Mouse (Mus musculus): ENCODE measurements around the gene Mcoln3. TPM values are rescaled to one million over a fixed set of nuclear protein-coding genes. Genes with fewer than 3 reads are reported as not detected.

Mcoln3 gene
- polyA plus RNA-seq, 1 experiment: 17.3 TPM

- TF ChIP-seq POLR2A (IDR thresholded peaks at IDR 0.05; ENCODE audit: low read depth, low read length): no peak
- TF ChIP-seq CTCF (conservative IDR thresholded peaks at IDR 0.05; ENCODE audit: insufficient read depth, insufficient read length, low read depth, low read length): no peak
- Histone ChIP-seq H3K27me3 (replicated peaks; ENCODE audit: control insufficient read depth, insufficient read depth, low read length) (no peaks in the 10 kb centered on the region), H3K36me3 (ENCODE audit: control insufficient read depth, insufficient read depth, low read length) (no peaks in the 10 kb centered on the region), H3K4me1 (ENCODE audit: control insufficient read depth, insufficient read depth, low read length) (no peaks in the 10 kb centered on the region), H3K27ac (ENCODE audit: insufficient read depth, low read depth, low read length) (no peak overlapping the region), H3K4me3 (ENCODE audit: insufficient read depth, low read depth, low read length) (no peak overlapping the region)
- DNase-seq: no peak
- WGBS: 78% methylated on average over 5 of the region's 5 CpGs
Observed at GRCm38 (mm10) chr3:146173030-146173429, 55.8 kb downstream of the Mcoln3 start.

DNA sequence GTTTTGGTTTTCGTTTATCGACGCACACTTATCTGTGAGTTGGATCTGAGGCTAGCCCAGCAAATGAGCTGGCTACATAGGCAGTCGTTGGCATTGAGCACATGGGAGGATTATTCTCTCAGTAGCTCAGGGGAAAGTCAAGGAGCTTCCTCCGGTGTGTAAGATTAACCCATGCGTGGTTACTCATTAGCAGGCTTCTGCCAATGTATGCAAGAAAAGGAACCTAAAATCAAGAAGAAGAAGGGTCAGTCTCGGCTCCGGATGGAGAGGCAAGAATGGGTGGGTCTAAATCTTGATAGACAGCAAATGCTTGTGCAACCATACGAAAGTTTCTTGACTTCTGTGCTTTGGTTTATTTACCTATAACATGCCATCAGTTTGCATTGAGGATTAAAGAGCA lies 57.0 kb downstream of the Mcoln3 start:
- TF ChIP-seq POLR2A (IDR thresholded peaks at IDR 0.05; ENCODE audit: low read depth, low read length) (no peak), CTCF (conservative IDR thresholded peaks at IDR 0.05; ENCODE audit: insufficient read depth, insufficient read length, low read depth, low read length) (no peak)
- Histone ChIP-seq H3K27me3 (replicated peaks; ENCODE audit: control insufficient read depth, insufficient read depth, low read length) (no peaks in the 10 kb centered on the region), H3K36me3 (ENCODE audit: control insufficient read depth, insufficient read depth, low read length) (no peaks in the 10 kb centered on the region), H3K27ac (ENCODE audit: insufficient read depth, low read depth, low read length) (no peak overlapping the region), H3K4me3 (ENCODE audit: insufficient read depth, low read depth, low read length) (no peak overlapping the region), H3K4me1 (ENCODE audit: control insufficient read depth, insufficient read depth, low read length) (no peaks in the 10 kb centered on the region)
- WGBS: 57% methylated on average over 9 of the region's 9 CpGs
- DNase-seq: peak; percentile 34

DNA sequence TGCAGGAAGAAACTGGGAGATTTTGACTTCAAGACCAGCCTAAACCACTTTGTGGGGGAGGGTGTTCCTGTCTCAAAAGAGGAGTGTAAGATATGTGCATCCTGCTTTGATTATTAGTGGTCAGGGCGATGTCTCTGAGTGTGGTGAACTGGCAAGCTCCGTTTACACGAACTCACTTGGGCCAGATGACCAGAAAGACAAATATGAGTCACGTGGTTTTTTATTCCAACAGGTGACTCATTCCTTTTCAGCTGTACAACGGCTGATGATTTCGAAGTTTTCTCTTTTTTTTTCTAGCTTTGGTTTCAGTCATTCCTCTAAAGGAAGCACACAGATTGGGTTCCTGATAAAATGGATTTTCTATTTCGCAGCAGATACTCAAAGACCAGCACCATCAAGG lies 60.0 kb downstream of the Mcoln3 start:
- 71% methylated on average over 7 of the region's 7 CpGs for WGBS
- TF ChIP-seq CTCF (conservative IDR thresholded peaks at IDR 0.05; ENCODE audit: insufficient read depth, insufficient read length, low read depth, low read length) (no peak), POLR2A (IDR thresholded peaks at IDR 0.05; ENCODE audit: low read depth, low read length) (no peak)
- no peak for DNase-seq
- H3K27me3 ChIP-seq (replicated peaks; ENCODE audit: control insufficient read depth, insufficient read depth, low read length): no peaks in the 10 kb centered on the region
- H3K4me3 ChIP-seq (ENCODE audit: insufficient read depth, low read depth, low read length): no peak overlapping the region
- H3K4me1 ChIP-seq (ENCODE audit: control insufficient read depth, insufficient read depth, low read length): no peaks in the 10 kb centered on the region
- no peak overlapping the region for H3K27ac ChIP-seq (ENCODE audit: insufficient read depth, low read depth, low read length)
- H3K36me3 ChIP-seq (ENCODE audit: control insufficient read depth, insufficient read depth, low read length): no peaks in the 10 kb centered on the region

DNA sequence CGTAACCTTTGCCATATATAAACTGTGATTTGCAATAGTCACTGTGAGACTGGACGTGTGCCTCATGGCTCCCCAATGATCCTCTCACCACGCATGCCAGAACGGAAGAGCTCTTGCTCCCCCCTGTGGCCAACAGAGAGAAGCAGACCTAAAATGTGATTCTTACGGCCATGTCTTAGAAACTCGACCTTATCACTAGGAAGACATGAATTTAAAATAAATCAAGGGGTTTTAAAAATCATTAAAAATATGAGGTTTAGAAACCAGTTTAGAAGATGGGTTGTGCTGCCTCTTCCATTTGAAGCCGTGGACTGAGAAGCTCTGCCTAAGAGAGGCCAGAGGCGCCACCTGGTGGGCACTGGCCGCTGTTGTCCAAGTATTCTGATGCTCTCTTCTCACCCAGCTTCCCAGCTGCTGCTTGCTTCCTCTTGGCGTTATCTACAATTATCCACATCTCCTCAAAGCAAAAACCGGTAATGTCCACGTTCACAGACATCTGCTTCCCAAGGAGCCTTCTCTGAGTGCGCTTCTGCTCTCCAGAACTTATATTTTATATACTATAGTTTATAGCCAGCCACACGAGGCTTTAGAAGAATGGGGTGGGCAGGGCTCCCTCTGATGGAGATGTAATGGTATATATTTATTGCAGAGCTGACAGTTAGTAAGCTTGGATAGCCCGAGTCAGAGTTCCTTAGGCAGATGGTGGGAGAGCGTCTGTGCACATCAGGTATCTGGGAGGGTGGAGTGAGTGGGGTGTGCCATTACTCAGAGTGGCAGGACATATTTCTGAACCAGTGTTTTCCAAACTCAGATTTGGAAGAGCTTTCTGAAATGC lies 60.7 kb downstream of the Mcoln3 start:
- peak; percentile 82 for DNase-seq
- TF ChIP-seq POLR2A (IDR thresholded peaks at IDR 0.05; ENCODE audit: low read depth, low read length) (no peak), CTCF (conservative IDR thresholded peaks at IDR 0.05; ENCODE audit: insufficient read depth, insufficient read length, low read depth, low read length) (peak; percentile 71)
- Histone ChIP-seq H3K27ac (ENCODE audit: insufficient read depth, low read depth, low read length) (no peak overlapping the region), H3K36me3 (ENCODE audit: control insufficient read depth, insufficient read depth, low read length) (no peaks in the 10 kb centered on the region), H3K4me3 (ENCODE audit: insufficient read depth, low read depth, low read length) (no peak overlapping the region), H3K4me1 (ENCODE audit: control insufficient read depth, insufficient read depth, low read length) (no peaks in the 10 kb centered on the region), H3K27me3 (replicated peaks; ENCODE audit: control insufficient read depth, insufficient read depth, low read length) (no peaks in the 10 kb centered on the region)
- WGBS: 2% methylated on average over 16 of the region's 16 CpGs

- WGBS: 29% methylated on average over 2 of the region's 2 CpGs
- Histone ChIP-seq H3K27me3 (replicated peaks; ENCODE audit: control insufficient read depth, insufficient read depth, low read length) (no peaks in the 10 kb centered on the region), H3K27ac (ENCODE audit: insufficient read depth, low read depth, low read length) (no peak overlapping the region), H3K36me3 (ENCODE audit: control insufficient read depth, insufficient read depth, low read length) (no peaks in the 10 kb centered on the region), H3K4me3 (ENCODE audit: insufficient read depth, low read depth, low read length) (no peak overlapping the region), H3K4me1 (ENCODE audit: control insufficient read depth, insufficient read depth, low read length) (no peaks in the 10 kb centered on the region)
- TF ChIP-seq POLR2A (IDR thresholded peaks at IDR 0.05; ENCODE audit: low read depth, low read length) (no peak), CTCF (conservative IDR thresholded peaks at IDR 0.05; ENCODE audit: insufficient read depth, insufficient read length, low read depth, low read length) (no peak)
- DNase-seq: no peak
Observed at GRCm38 (mm10) chr3:146180341-146180740, 63.1 kb downstream of the Mcoln3 start.

DNA sequence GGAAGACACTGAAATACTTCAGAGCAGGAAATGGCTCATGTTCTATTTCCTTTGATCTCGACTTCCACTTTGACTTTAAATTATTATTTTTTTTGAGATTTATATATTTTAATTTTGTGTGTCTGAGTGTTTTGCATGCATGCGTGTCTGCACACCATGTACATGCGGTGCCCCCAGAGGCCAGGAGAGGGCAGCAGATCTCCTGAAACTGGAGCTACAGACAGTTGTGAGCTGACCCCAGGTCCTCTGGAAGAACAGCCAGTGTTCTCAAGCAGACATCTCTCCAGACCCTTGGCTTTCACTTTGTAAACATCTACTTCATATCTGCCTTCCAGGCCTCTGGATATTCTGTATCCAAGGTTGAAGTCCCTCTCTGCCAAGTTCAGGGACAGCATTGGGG lies 63.7 kb downstream of the Mcoln3 start:
- H3K4me3 ChIP-seq (ENCODE audit: insufficient read depth, low read depth, low read length): no peak overlapping the region
- H3K4me1 ChIP-seq (ENCODE audit: control insufficient read depth, insufficient read depth, low read length): no peaks in the 10 kb centered on the region
- no peak overlapping the region for H3K27ac ChIP-seq (ENCODE audit: insufficient read depth, low read depth, low read length)
- TF ChIP-seq CTCF (conservative IDR thresholded peaks at IDR 0.05; ENCODE audit: insufficient read depth, insufficient read length, low read depth, low read length): peak; percentile 70
- TF ChIP-seq POLR2A (IDR thresholded peaks at IDR 0.05; ENCODE audit: low read depth, low read length): no peak
- DNase-seq: peak; percentile 65
- no peaks in the 10 kb centered on the region for H3K27me3 ChIP-seq (replicated peaks; ENCODE audit: control insufficient read depth, insufficient read depth, low read length)
- no peaks in the 10 kb centered on the region for H3K36me3 ChIP-seq (ENCODE audit: control insufficient read depth, insufficient read depth, low read length)
- WGBS: 26% methylated on average over 3 of the region's 3 CpGs

GRCm38 (mm10) chr3:146184992-146185657 lies 67.9 kb downstream of the Mcoln3 start:
- TF ChIP-seq CTCF (conservative IDR thresholded peaks at IDR 0.05; ENCODE audit: insufficient read depth, insufficient read length, low read depth, low read length) (peak; percentile 96), POLR2A (IDR thresholded peaks at IDR 0.05; ENCODE audit: low read depth, low read length) (no peak)
- H3K4me1 ChIP-seq (ENCODE audit: control insufficient read depth, insufficient read depth, low read length): no peaks in the 10 kb centered on the region
- WGBS: 34% methylated on average over 13 of the region's 13 CpGs
- no peaks in the 10 kb centered on the region for H3K27me3 ChIP-seq (replicated peaks; ENCODE audit: control insufficient read depth, insufficient read depth, low read length)
- no peak overlapping the region for H3K4me3 ChIP-seq (ENCODE audit: insufficient read depth, low read depth, low read length)
- H3K27ac ChIP-seq (ENCODE audit: insufficient read depth, low read depth, low read length): no peak overlapping the region
- no peaks in the 10 kb centered on the region for H3K36me3 ChIP-seq (ENCODE audit: control insufficient read depth, insufficient read depth, low read length)
- DNase-seq: peak; percentile 77
